Mouse (Mus musculus) intestine, embryonic 15.5 days (tissue): ENCODE results near the gene Ndufs6. TPM values are rescaled to one million over a fixed set of nuclear protein-coding genes. Genes with fewer than 3 reads are reported as not detected.

ENCODE experiments used
- ATAC-seq: fragments of 200-750 bp; cut with Nextera tagmentation; 2 replicates; pipeline ENCODE4 v1.8.0; 2017; ENCODE audit warnings: moderate TSS enrichment, moderate library complexity
- H3K27ac ChIP-seq: fragments of 300-500 bp; sonication (generic); 2 replicates; pipeline ENCODE4 v1.5.1; 2015; ENCODE audit warnings: mild to moderate bottlenecking, inconsistent platforms
- H3K27me3 ChIP-seq: fragments of 300-500 bp; sonication (generic); replicated peaks from 2 replicates; pipeline ENCODE4 v1.6.1; 2015; ENCODE audit warnings: inconsistent platforms
- H3K36me3 ChIP-seq: fragments of 300-500 bp; sonication (generic); 2 replicates; pipeline ENCODE4 v1.6.1; 2015; ENCODE audit warnings: inconsistent platforms
- H3K4me1 ChIP-seq: fragments of 300-500 bp; sonication (generic); replicated peaks from 2 replicates; pipeline ENCODE4 v1.6.1; 2015; ENCODE audit warnings: inconsistent platforms
- H3K4me2 ChIP-seq: fragments of 300-500 bp; sonication (generic); replicated peaks from 2 replicates; pipeline ENCODE4 v1.6.1; 2015; ENCODE audit warnings: mild to moderate bottlenecking, inconsistent platforms
- H3K4me3 ChIP-seq: fragments of 300-500 bp; sonication (generic); replicated peaks from 2 replicates; pipeline ENCODE4 v1.5.1; 2015; ENCODE audit warnings: inconsistent platforms
- H3K9ac ChIP-seq: fragments of 300-500 bp; sonication (generic); 2 replicates; pipeline ENCODE4 v1.6.1; 2015; ENCODE audit warnings: inconsistent platforms
- H3K9me3 ChIP-seq: fragments of 300-500 bp; sonication (generic); 2 replicates; pipeline ENCODE4 v1.6.1; 2016; ENCODE audit warnings: inconsistent platforms
- WGBS: fragments of 180-500 bp; shearing (Covaris S2); methylation state at CpG from one replicate; pipeline ENCODE4 v1.1.7; 2015; 5-methylcytosine and 5-hydroxymethylcytosine counted together
- polyA plus RNA-seq: library from polyadenylated mRNA; unstranded; fragments of >200 nt; fragmentation: Nextera tagmentation; extraction: Ambion mirVana; gene quantifications from 2 replicates; pipeline ENCODE4 v1.2.1, GENCODE M21; 2015

Ndufs6 gene
- polyA plus RNA-seq, 1 experiment from 2014 or later, result 464 TPM

- no peaks in the 10 kb centered on the region for H3K9me3 ChIP-seq
- peaks cover 82% of the 10 kb centered on the region for H3K27me3 ChIP-seq
- peak overlapping the region; percentile 61; the same call in 1 of the 2 replicates for H3K4me2 ChIP-seq
- no peak overlapping the region for H3K27ac ChIP-seq
- H3K4me1 ChIP-seq, result peaks cover 17% of the 10 kb centered on the region
- no peaks in the 10 kb centered on the region for H3K36me3 ChIP-seq
- no peak for ATAC-seq
- no peak overlapping the region for H3K9ac ChIP-seq
- 10% methylated on average over 22 of the region's 22 CpGs for WGBS
- H3K4me3 ChIP-seq, result peak overlapping the region; percentile 2; the same call in 1 of the 2 replicates
Measured at GRCm38 (mm10) chr13:73270451-73271081, 57.8 kb downstream of the Ndufs6 start.

GRCm38 (mm10) chr13:73269891-73270290 is 58.5 kb downstream of the Ndufs6 start:
- Histone ChIP-seq H3K27me3 (peaks cover 88% of the 10 kb centered on the region), H3K27ac (no peak overlapping the region), H3K36me3 (no peaks in the 10 kb centered on the region), H3K9me3 (no peaks in the 10 kb centered on the region), H3K9ac (no peak overlapping the region), H3K4me2 (no peak overlapping the region), H3K4me1 (peaks cover 20% of the 10 kb centered on the region), H3K4me3 (no peak overlapping the region)
- 23% methylated on average over 3 of the region's 3 CpGs for WGBS
- no peak for ATAC-seq

Other genes with a start within 250 kb of the Ndufs6 start
- gene Irx4, start 68.1 kb downstream of the Ndufs6 start, polyA plus RNA-seq, result 0.26 and 0.47 TPM in 2 replicates
- gene Mrpl36, start within 50 bp of the Ndufs6 start, polyA plus RNA-seq, result 159 and 160 TPM in 2 replicates
- gene Lpcat1, start 138.7 kb upstream of the Ndufs6 start, polyA plus RNA-seq, result 19.8 and 22.5 TPM in 2 replicates
- gene Slc6a3, start 208.2 kb upstream of the Ndufs6 start, polyA plus RNA-seq, result 0.34 and 0.41 TPM in 2 replicates